Comparison of ENCODE assay signal across 9 mouse cellular contexts in the genomic region with DNA sequence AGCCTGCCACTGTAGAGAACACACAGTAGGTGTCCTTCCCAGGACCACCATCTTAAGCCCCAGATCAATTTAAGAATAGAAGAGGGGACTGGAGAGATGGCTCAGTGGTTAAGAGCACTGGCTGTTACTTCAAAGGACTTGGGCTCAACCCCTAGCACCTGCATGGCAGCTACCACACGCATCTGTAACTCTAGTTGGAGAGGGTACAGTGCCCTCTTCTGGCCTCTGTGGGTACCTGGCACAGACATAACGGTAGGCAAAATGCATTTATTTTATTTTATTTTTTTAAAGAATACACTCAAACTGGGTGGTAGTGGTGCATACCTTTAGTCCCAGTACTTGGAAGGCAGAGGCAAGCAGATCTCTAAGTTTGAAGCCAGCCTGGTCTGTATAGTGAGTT.
A peak's percentile ranks its signal among the peaks of the same experiment; 100 is the strongest.
DNase-seq lines count a peak whose midpoint lies in the region; ATAC-seq lines count a peak whose summit lies in the region.
"Had no signal": no experiment of that assay in that cellular context is flagged by ENCODE, and none has a peak within 500 bp of the region (broad histone marks: within the 10 kb centered on the region; RNA-seq: fewer than 3 reads in every experiment).

No protein-coding gene starts in this region.

- H3K4me3 ChIP-seq in forebrain, embryonic 14.5 days (ENCODE audit: low read depth, low read length): no peak overlapping the region
- no peak overlapping the region for H3K4me3 ChIP-seq in forebrain, embryonic 12.5 days (replicated peaks)

- no peak for ATAC-seq in forebrain, embryonic 14.5 days
- ATAC-seq in forebrain, embryonic 12.5 days (ENCODE audit: low FRiP score): no peak

- no peaks in the 10 kb centered on the region for H3K27me3 ChIP-seq in forebrain, embryonic 14.5 days (replicated peaks; ENCODE audit: control insufficient read depth, insufficient read depth, low read length)
- peaks cover 32% of the 10 kb centered on the region; the same call in 1 of the 2 replicates for H3K27me3 ChIP-seq in forebrain, embryonic 12.5 days

- H3K4me2 ChIP-seq in forebrain, embryonic 14.5 days (ENCODE audit: low read length): no peak overlapping the region
- no peak overlapping the region for H3K4me2 ChIP-seq in forebrain, embryonic 12.5 days

- H3K4me1 ChIP-seq in forebrain, embryonic 14.5 days (ENCODE audit: control insufficient read depth, insufficient read depth, low read length): no peaks in the 10 kb centered on the region
- no peaks in the 10 kb centered on the region for H3K4me1 ChIP-seq in forebrain, embryonic 12.5 days

- WGBS in forebrain, embryonic 14.5 days: 39% methylated on average over 2 of the region's 2 CpGs
- WGBS in forebrain, embryonic 12.5 days: 15% methylated on average over 2 of the region's 2 CpGs

- intact Hi-C loops in left cerebral cortex, postnatal 4 days (cut with DNase I): no loop called here

- H3K36me3 ChIP-seq in forebrain, embryonic 14.5 days (ENCODE audit: control insufficient read depth, insufficient read depth, low read length): no peaks in the 10 kb centered on the region
- H3K36me3 ChIP-seq in forebrain, embryonic 12.5 days (replicated peaks): no peaks in the 10 kb centered on the region

- H3K27ac ChIP-seq in forebrain, embryonic 14.5 days (ENCODE audit: low read depth, low read length): no peak overlapping the region
- no peak overlapping the region for H3K27ac ChIP-seq in forebrain, embryonic 12.5 days

- no peaks in the 10 kb centered on the region for H3K9me3 ChIP-seq in forebrain, embryonic 14.5 days (replicated peaks; ENCODE audit: control insufficient read depth, low read length)
- H3K9me3 ChIP-seq in forebrain, embryonic 12.5 days: no peaks in the 10 kb centered on the region

- peak; percentile 34 for DNase-seq in forebrain, embryonic 14.5 days (ENCODE audit: low spot score)
- peak; percentile 46 for DNase-seq in lung, postnatal 36 days
- no peak for DNase-seq in lung, postnatal 4 days
- peak; percentile 28 for DNase-seq in c-Kit-positive CD71-negative TER-119-negative erythroid progenitor cells, embryonic 14.5 days (ENCODE audit: low read depth)
- peak; percentile 63 for DNase-seq in thymus, postnatal 14 days
- no peak for DNase-seq in spleen, adult 18-20 months
- no peak for DNase-seq in left cerebral cortex, postnatal 4 days
- DNase-seq: lung, postnatal 14 days had no signal

- H3K9ac ChIP-seq in forebrain, embryonic 14.5 days (ENCODE audit: low read length): no peak overlapping the region
- H3K9ac ChIP-seq in forebrain, embryonic 12.5 days: no peak overlapping the region

Comparison
In these comparisons a context has a peak if more than half of its experiments do, and no peak if none do; other contexts are left out.
1. DNase-seq: peak in forebrain, embryonic 14.5 days (single experiment), lung, postnatal 36 days (single experiment), c-Kit-positive CD71-negative TER-119-negative erythroid progenitor cells, embryonic 14.5 days (single experiment) and thymus, postnatal 14 days (single experiment); none in lung, postnatal 4 days (0 of 2), spleen, adult 18-20 months (0 of 2) and left cerebral cortex, postnatal 4 days (single experiment).